Mouse (Mus musculus) limb, embryonic 10.5 days (tissue): ENCODE results near the gene Tmem182. TPM values are rescaled to one million over a fixed set of nuclear protein-coding genes. Genes with fewer than 3 reads are reported as not detected.

Experiments
- DNase-seq: peaks from one replicate; pipeline ENCODE4 v3.0.0-alpha.2; 2017; ENCODE audit warnings: low spot score
- H3K27ac ChIP-seq: fragments of 300-500 bp; sonication (generic); 2 replicates; pipeline ENCODE4 v1.5.1; 2016; ENCODE audit warnings: mild to moderate bottlenecking
- H3K27me3 ChIP-seq: fragments of 300-500 bp; sonication (generic); 2 replicates; pipeline ENCODE4 v1.6.1; 2016; ENCODE audit warnings: low read depth, mild to moderate bottlenecking; ENCODE audit not compliant: poor library complexity, severe bottlenecking
- H3K36me3 ChIP-seq: fragments of 300-500 bp; sonication (generic); 2 replicates; pipeline ENCODE4 v1.6.1; 2016; ENCODE audit warnings: mild to moderate bottlenecking, moderate library complexity
- H3K4me1 ChIP-seq: fragments of 300-500 bp; sonication (generic); 2 replicates; pipeline ENCODE4 v1.6.1; 2016
- H3K4me3 ChIP-seq: fragments of 300-500 bp; sonication (generic); 2 replicates; pipeline ENCODE4 v1.5.1; 2016; ENCODE audit warnings: mild to moderate bottlenecking, moderate library complexity
- H3K9me3 ChIP-seq: fragments of 300-500 bp; sonication (generic); replicated peaks from 2 replicates; pipeline ENCODE4 v1.6.1; 2016; ENCODE audit warnings: mild to moderate bottlenecking
- WGBS: fragments of 180-500 bp; shearing (Covaris S2); methylation state at CpG from one replicate; pipeline ENCODE4 v1.1.7; 2016; 5-methylcytosine and 5-hydroxymethylcytosine counted together
- polyA plus RNA-seq: library from polyadenylated mRNA; unstranded; fragments of >200 nt; fragmentation: Nextera tagmentation; extraction: Ambion mirVana; gene quantifications from 2 replicates; pipeline ENCODE4 v1.2.1, GENCODE M21; 2016

Gene Tmem182
- polyA plus RNA-seq, 1 experiment from 2014 or later: 0.09 TPM

GRCm38 (mm10) chr1:40851286-40851685, 45.9 kb downstream of the Tmem182 start:
- H3K27me3 ChIP-seq: no peaks in the 10 kb centered on the region
- H3K36me3 ChIP-seq: no peaks in the 10 kb centered on the region
- no peaks in the 10 kb centered on the region for H3K9me3 ChIP-seq
- no peak overlapping the region for H3K4me3 ChIP-seq
- no peak overlapping the region for H3K27ac ChIP-seq
- no peaks in the 10 kb centered on the region for H3K4me1 ChIP-seq
- DNase-seq: no peak

- Histone ChIP-seq H3K27ac (no peak overlapping the region), H3K9me3 (no peaks in the 10 kb centered on the region), H3K27me3 (no peaks in the 10 kb centered on the region), H3K36me3 (no peaks in the 10 kb centered on the region), H3K4me1 (no peaks in the 10 kb centered on the region), H3K4me3 (no peak overlapping the region)
- DNase-seq: no peak
- WGBS: 93% methylated on average over 1 of the region's 1 CpGs
Observed at GRCm38 (mm10) chr1:40855268-40855667, 49.9 kb downstream of the Tmem182 start.

- H3K4me3 ChIP-seq: no peak overlapping the region
- WGBS: 68% methylated on average over 4 of the region's 4 CpGs
- H3K4me1 ChIP-seq: no peaks in the 10 kb centered on the region
- no peaks in the 10 kb centered on the region for H3K27me3 ChIP-seq
- no peak overlapping the region for H3K27ac ChIP-seq
- no peak for DNase-seq
- H3K36me3 ChIP-seq: no peaks in the 10 kb centered on the region
- H3K9me3 ChIP-seq: no peaks in the 10 kb centered on the region
Observed at GRCm38 (mm10) chr1:40856846-40857636, 51.6 kb downstream of the Tmem182 start.

GRCm38 (mm10) chr1:40865043-40865442, 59.6 kb downstream of the Tmem182 start:
- Histone ChIP-seq H3K36me3 (no peaks in the 10 kb centered on the region), H3K27ac (no peak overlapping the region), H3K4me3 (no peak overlapping the region), H3K9me3 (no peaks in the 10 kb centered on the region), H3K27me3 (no peaks in the 10 kb centered on the region), H3K4me1 (peaks cover 4% of the 10 kb centered on the region)
- DNase-seq: no peak
- 82% methylated on average over 6 of the region's 6 CpGs for WGBS

- H3K9me3 ChIP-seq: no peaks in the 10 kb centered on the region
- no peaks in the 10 kb centered on the region for H3K27me3 ChIP-seq
- WGBS: 86% methylated on average over 3 of the region's 3 CpGs
- H3K4me1 ChIP-seq: peaks cover 11% of the 10 kb centered on the region
- H3K36me3 ChIP-seq: no peaks in the 10 kb centered on the region
- H3K27ac ChIP-seq: no peak overlapping the region
- H3K4me3 ChIP-seq: no peak overlapping the region
- DNase-seq: no peak
Observed at GRCm38 (mm10) chr1:40867106-40867505, 61.7 kb downstream of the Tmem182 start.

- Histone ChIP-seq H3K36me3 (no peaks in the 10 kb centered on the region), H3K9me3 (no peaks in the 10 kb centered on the region), H3K27ac (no peak overlapping the region), H3K27me3 (no peaks in the 10 kb centered on the region), H3K4me3 (no peak overlapping the region), H3K4me1 (peaks cover 11% of the 10 kb centered on the region)
- 89% methylated on average over 2 of the region's 2 CpGs for WGBS
- DNase-seq: no peak
Observed at GRCm38 (mm10) chr1:40867651-40868050, 62.2 kb downstream of the Tmem182 start.

- Histone ChIP-seq H3K36me3 (no peaks in the 10 kb centered on the region), H3K27ac (no peak overlapping the region), H3K9me3 (no peaks in the 10 kb centered on the region), H3K4me1 (peaks cover 11% of the 10 kb centered on the region), H3K4me3 (no peak overlapping the region), H3K27me3 (no peaks in the 10 kb centered on the region)
- 80% methylated on average over 10 of the region's 10 CpGs for WGBS
- DNase-seq: no peak
Observed at GRCm38 (mm10) chr1:40873760-40874455, 68.5 kb downstream of the Tmem182 start.

GRCm38 (mm10) chr1:40874456-40875375, 69.3 kb downstream of the Tmem182 start:
- no peaks in the 10 kb centered on the region for H3K27me3 ChIP-seq
- no peak overlapping the region for H3K4me3 ChIP-seq
- H3K27ac ChIP-seq: no peak overlapping the region
- no peaks in the 10 kb centered on the region for H3K9me3 ChIP-seq
- no peaks in the 10 kb centered on the region for H3K36me3 ChIP-seq
- no peak for DNase-seq
- H3K4me1 ChIP-seq: peaks cover 12% of the 10 kb centered on the region
- WGBS: 89% methylated on average over 26 of the region's 26 CpGs

GRCm38 (mm10) chr1:40879051-40879450, 73.7 kb downstream of the Tmem182 start:
- Histone ChIP-seq H3K4me3 (no peak overlapping the region), H3K4me1 (0 out of 2 replicates have a peak, but pooled peaks cover 9% of the 10 kb centered on the region), H3K36me3 (no peaks in the 10 kb centered on the region), H3K27me3 (no peaks in the 10 kb centered on the region), H3K27ac (no peak overlapping the region), H3K9me3 (no peaks in the 10 kb centered on the region)
- peak; percentile 73 for DNase-seq
- 18% methylated on average over 9 of the region's 9 CpGs for WGBS

- H3K27me3 ChIP-seq: no peaks in the 10 kb centered on the region
- H3K4me1 ChIP-seq: 0 out of 2 replicates have a peak, but pooled peaks cover 9% of the 10 kb centered on the region
- H3K4me3 ChIP-seq: no peak overlapping the region
- WGBS: 86% methylated on average over 6 of the region's 6 CpGs
- H3K27ac ChIP-seq: no peak overlapping the region
- H3K36me3 ChIP-seq: no peaks in the 10 kb centered on the region
- no peak for DNase-seq
- H3K9me3 ChIP-seq: no peaks in the 10 kb centered on the region
Observed at GRCm38 (mm10) chr1:40879526-40879925, 74.1 kb downstream of the Tmem182 start.

- no peaks in the 10 kb centered on the region for H3K27me3 ChIP-seq
- no peaks in the 10 kb centered on the region for H3K36me3 ChIP-seq
- no peak overlapping the region for H3K4me3 ChIP-seq
- DNase-seq: no peak
- 0 out of 2 replicates have a peak, but pooled peaks cover 9% of the 10 kb centered on the region for H3K4me1 ChIP-seq
- 60% methylated on average over 2 of the region's 2 CpGs for WGBS
- no peak overlapping the region for H3K27ac ChIP-seq
- H3K9me3 ChIP-seq: no peaks in the 10 kb centered on the region
Observed at GRCm38 (mm10) chr1:40880527-40880926, 75.1 kb downstream of the Tmem182 start.

- Histone ChIP-seq H3K36me3 (no peaks in the 10 kb centered on the region), H3K9me3 (no peaks in the 10 kb centered on the region), H3K27ac (no peak overlapping the region), H3K27me3 (no peaks in the 10 kb centered on the region), H3K4me3 (no peak overlapping the region), H3K4me1 (0 out of 2 replicates have a peak, but pooled peaks cover 9% of the 10 kb centered on the region)
- peak; percentile 28 for DNase-seq
- WGBS: 73% methylated on average over 2 of the region's 2 CpGs
Observed at GRCm38 (mm10) chr1:40883856-40884255, 78.5 kb downstream of the Tmem182 start.
